Mouse (Mus musculus) kidney, postnatal 36 days (tissue): ENCODE results near the gene Ubqln4.
A peak's percentile ranks its signal among the peaks of the same experiment; 100 is the strongest.

ENCODE experiments used
- DNase-seq, 2 experiments: peaks; one replicate each; pipeline ENCODE4 v3.0.0; 2021 to 2022; ENCODE audit warnings: mixed read lengths in 2 of 2

Gene Ubqln4

GRCm38 (mm10) chr3:88553525-88553879, at the start of gene Ubqln4:
Gene Ubqln4 (plus strand): TSS chr3:88553758.
- peak; percentile 90 to 95 for DNase-seq

GRCm38 (mm10) chr3:88503881-88504746, 49.4 kb upstream of the Ubqln4 start:
- no peak for DNase-seq

DNA sequence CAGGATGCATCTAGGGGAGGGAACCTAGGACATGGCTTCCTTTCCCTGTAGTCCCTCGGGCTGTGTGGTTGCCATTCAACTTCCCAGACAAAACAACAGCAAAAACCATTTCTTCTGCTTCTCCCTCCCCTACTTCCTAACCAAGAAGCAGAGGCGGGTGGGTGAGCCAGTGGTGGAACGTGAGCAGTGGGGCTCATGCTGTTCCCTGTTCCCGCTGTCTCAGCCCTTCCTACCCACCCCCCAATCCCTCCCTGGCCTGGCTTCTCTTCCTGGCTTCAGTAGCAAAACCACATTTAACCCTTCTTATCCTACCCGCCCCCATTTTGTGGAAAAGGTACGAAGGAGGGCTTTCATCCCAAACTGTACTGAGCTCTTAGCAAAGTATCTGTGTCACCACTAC, 48.5 kb upstream of the Ubqln4 start:
- DNase-seq: no peak

- no peak for DNase-seq
These were observed 47.8 kb upstream of the Ubqln4 start for GRCm38 (mm10) chr3:88505765-88506164.

- no peak for DNase-seq
These were observed 44.3 kb upstream of the Ubqln4 start for GRCm38 (mm10) chr3:88509250-88509649.

- peak; percentile 97 to 99 for DNase-seq
These were observed 43.7 kb upstream of the Ubqln4 start, which contains the start of gene Lmna for GRCm38 (mm10) chr3:88509692-88510420. Gene Lmna (minus strand): TSS chr3:88509956.

- no peak for DNase-seq
These were observed 42.9 kb upstream of the Ubqln4 start for GRCm38 (mm10) chr3:88510421-88511289.

GRCm38 (mm10) chr3:88511559-88511958, 42.0 kb upstream of the Ubqln4 start:
- no peak for DNase-seq

DNA sequence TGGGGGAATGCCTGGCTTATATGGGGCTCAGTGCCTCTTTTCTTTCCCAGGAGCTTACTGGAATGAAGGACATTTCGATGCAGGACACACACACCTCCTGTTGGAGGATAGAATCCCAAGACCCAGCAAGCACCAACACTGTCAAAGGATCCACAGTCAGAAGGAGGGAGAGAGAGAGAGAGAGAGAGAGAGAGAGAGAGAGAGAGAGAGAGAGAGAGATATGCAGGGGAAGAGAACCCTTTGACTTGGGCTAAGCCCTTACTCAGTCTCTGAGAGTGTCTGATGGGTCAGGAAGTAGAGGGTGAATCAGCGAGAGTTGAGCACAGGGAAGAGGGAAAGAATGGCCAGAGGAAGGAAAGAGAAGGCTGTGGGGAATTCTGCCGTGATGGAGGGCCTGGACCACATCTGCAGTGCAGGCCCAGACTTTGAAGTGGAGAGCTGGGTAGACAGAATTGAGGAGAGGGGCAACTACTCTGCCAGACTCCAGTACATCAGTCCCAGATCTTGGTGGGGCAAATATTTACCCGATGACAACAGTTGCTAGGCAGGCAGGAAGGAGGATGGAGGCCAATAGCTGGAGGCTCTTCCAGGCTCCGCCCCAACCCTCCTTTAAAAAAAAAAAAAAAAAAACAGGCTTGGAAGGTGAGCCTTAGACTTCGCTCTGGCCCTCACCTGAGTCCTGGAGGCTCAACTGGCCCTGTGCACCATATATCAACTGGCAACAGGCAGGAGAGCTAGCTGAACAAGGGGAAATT, 41.2 kb upstream of the Ubqln4 start:
- DNase-seq: no peak

GRCm38 (mm10) chr3:88512896-88513545, 40.5 kb upstream of the Ubqln4 start:
- no peak for DNase-seq

DNA sequence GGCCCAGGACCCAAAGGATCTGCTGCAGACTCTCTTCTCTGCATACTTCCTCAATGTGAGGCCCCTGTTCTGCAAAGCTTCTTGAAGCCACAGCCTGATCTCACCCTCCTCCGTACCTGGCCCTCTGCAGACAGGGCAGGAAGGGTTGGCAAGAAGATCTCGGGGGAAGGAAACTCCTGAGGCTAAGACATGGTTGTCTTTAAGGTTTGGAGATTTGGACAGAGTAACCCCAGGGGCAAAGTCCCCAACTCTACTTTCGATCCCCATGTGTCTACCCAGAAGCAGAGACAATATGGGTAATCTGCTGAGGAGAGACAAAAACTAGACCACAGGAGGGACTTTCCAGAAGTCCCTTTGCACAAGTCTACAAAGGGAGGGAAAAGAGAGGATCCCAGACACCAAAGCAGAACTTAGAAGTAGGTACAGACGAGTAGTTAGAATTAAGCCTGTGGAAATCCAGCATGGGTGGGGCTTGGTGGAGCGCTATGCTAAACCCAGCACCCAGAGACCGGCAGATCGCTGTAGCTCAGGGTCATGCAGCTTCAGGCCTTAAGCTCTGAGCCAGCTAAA, 39.9 kb upstream of the Ubqln4 start:
- DNase-seq: no peak

DNA sequence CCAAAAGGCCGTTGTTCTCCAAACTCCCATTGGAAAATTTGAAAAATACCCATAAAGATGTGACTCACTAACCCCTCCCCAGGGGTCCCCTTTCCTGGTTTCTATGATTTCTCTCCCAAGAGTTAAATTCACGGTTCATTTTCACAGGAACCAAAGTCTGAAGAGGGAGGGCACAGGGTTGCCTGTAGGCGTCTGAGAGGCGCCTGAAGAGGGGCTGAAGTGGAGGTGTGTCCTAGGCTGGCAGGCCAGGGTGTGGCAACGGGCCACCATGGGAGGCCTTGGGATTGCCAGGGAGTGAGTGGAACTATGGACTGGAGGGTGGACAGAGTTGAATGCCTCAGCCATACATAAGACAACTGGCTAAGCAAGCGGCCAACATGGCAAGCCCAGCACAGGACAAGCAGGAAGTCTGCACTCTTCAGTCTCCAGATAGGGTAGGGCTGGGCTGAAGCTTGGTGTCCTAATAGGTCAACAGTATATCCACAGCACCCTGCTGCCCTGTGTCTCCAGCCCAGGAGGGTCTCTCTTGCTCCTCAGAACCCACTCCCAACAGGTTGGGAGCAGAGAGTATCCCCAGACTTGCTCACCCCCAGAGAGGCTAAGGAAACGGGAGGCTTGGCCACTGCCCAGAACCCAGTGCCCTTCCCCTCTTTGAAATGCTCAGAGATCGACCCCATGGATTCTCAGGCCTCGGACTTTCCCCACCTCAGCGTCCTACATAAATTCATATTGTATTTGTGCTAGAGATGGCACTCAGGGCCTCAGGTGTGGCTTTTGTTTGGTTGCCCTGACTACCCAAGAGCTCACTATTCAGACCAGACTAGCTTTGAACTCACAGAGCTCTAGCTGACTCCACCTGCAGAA, 39.1 kb upstream of the Ubqln4 start:
- DNase-seq: no peak

DNA sequence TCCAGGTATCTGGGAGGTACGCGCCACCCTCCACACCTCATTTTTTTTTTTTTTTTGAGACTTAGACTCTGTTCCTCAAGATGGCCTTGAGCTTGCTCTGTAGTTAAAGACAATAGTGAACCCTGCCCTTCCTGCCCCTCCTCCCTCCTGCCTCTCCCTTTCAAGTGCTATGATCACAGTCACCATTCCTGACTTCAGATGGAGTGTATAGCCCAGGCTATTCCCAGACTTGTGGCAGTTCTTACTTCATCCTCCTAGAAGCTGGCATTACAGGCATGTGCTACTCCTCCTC, 38.5 kb upstream of the Ubqln4 start:
- no peak for DNase-seq

DNA sequence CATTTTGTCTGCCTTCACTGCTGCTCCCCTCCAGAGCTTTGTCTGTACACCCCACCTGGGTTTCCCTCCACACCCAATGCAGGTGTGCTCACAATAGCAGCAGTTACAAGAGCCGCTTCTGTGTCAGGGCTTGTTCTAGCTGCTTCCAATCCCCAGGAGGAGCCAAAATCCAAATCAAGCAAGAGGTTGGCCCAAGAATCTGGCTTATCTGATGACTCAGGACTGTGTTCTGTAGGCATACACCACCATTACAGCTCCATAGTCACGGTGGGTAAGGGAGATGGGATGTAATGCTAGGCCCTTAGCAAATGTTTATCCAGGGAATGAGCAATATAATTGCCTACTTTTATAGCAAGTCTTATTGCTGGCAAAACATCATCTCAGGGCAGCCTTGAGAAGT, 37.2 kb upstream of the Ubqln4 start:
- no peak for DNase-seq

- DNase-seq: no peak
These were observed 35.1 kb upstream of the Ubqln4 start for GRCm38 (mm10) chr3:88518411-88518810.

DNA sequence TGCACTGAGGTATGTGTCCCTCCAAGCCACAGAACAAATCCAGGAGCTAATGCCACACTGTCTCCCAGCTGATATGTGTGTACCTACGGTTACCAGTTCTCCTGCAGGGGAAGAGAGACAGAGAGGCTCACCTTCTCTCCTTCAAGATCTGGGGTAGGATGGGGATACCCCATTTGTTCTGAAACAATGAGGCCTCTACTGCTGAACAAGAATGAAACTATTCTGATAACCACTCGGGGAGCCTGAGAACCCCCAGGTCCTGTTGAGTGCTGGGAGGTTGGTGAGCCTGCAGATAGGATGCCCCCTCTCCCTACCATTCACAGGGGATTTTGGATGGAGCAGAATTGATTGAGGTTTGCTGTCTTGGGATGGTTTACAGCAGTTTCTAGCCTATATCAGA, 33.5 kb upstream of the Ubqln4 start:
- DNase-seq: no peak

DNA sequence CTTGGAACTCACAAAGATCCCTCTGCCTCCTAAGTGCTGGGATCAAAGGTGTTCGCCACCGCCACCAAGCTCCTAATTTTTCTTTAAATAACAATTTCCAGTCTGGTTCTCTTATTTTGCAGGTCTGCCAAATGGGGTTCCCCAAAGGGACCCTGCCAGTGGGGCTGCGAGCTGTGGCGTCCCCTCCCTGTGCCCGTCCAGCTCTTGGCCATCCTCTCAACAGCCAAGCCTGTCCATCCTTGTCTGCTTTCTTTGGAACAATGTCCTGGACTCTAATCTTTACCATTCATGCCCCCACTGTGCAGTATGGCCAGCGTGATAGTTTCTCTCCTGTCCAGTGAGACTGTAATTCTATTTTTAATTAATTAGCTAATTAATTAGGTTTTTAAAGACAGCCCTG, 32.4 kb upstream of the Ubqln4 start:
- DNase-seq: no peak

GRCm38 (mm10) chr3:88521803-88522331, 31.7 kb upstream of the Ubqln4 start:
- peak; percentile 59 to 77 for DNase-seq

GRCm38 (mm10) chr3:88523027-88523426, 30.5 kb upstream of the Ubqln4 start:
- DNase-seq: no peak

DNA sequence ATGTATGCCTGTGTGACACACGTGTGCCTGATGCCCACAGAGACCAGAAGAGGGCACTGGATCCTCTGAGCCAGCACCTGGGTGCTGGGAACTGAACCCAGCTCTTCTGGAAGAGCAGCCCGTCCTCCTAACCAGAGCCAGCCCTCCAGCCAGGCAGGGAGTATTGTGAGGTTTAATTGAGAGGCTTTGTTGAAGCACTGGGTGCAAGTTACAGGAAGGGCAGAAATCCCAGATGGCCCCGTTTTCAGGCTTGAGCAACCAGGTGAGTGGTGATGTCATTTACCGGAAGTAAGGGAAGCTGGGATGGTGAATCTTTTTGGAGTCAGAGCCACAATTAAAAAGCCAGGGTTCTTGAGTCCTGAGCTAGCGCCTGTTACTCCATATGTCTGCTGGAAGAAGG, 28.5 kb upstream of the Ubqln4 start:
- DNase-seq: no peak
